Mouse (Mus musculus): ENCODE data around the gene Hdgfl2. TPM values are rescaled to one million over a fixed set of nuclear protein-coding genes. Genes with fewer than 3 reads are reported as not detected.

Hdgfl2 gene
- polyA plus RNA-seq, 1 experiment from 2014 or later: 96.5 TPM

- no peaks in the 10 kb centered on the region; the same call in 1 of the 2 replicates for H3K36me3 ChIP-seq (ENCODE audit: control insufficient read depth, insufficient read depth, low read length)
- no peaks in the 10 kb centered on the region for H3K9me3 ChIP-seq (ENCODE audit: control insufficient read depth, low read depth, low read length)
- no peaks in the 10 kb centered on the region for H3K27me3 ChIP-seq (ENCODE audit: control insufficient read depth, insufficient read depth, low read length)
- no peak for ATAC-seq (ENCODE audit: insufficient number of reproducible peaks, insufficient read depth, low FRiP score, low read depth)
- H3K4me2 ChIP-seq (replicated peaks; ENCODE audit: low read depth, low read length): no peak overlapping the region
- no peaks in the 10 kb centered on the region for H3K4me1 ChIP-seq (ENCODE audit: control insufficient read depth, insufficient read depth, low read length)
- WGBS: 48% methylated on average over 5 of the region's 5 CpGs
- no peak overlapping the region for H3K4me3 ChIP-seq (ENCODE audit: low read depth, low read length)
- H3K27ac ChIP-seq (ENCODE audit: low read length): no peak overlapping the region
- no peak overlapping the region for H3K9ac ChIP-seq (replicated peaks; ENCODE audit: low read depth, low read length)
These were observed 32.4 kb downstream of the Hdgfl2 start for GRCm38 (mm10) chr17:56111864-56112263.

- H3K4me2 ChIP-seq (replicated peaks; ENCODE audit: low read depth, low read length): no peak overlapping the region
- WGBS: 82% methylated on average over 3 of the region's 3 CpGs
- no peaks in the 10 kb centered on the region for H3K4me1 ChIP-seq (ENCODE audit: control insufficient read depth, insufficient read depth, low read length)
- no peak overlapping the region for H3K9ac ChIP-seq (replicated peaks; ENCODE audit: low read depth, low read length)
- no peak for ATAC-seq (ENCODE audit: insufficient number of reproducible peaks, insufficient read depth, low FRiP score, low read depth)
- H3K27me3 ChIP-seq (ENCODE audit: control insufficient read depth, insufficient read depth, low read length): no peaks in the 10 kb centered on the region
- no peaks in the 10 kb centered on the region; the same call in 1 of the 2 replicates for H3K36me3 ChIP-seq (ENCODE audit: control insufficient read depth, insufficient read depth, low read length)
- H3K9me3 ChIP-seq (ENCODE audit: control insufficient read depth, low read depth, low read length): no peaks in the 10 kb centered on the region
- no peak overlapping the region for H3K4me3 ChIP-seq (ENCODE audit: low read depth, low read length)
- H3K27ac ChIP-seq (ENCODE audit: low read length): no peak overlapping the region
These were observed 33.3 kb downstream of the Hdgfl2 start for GRCm38 (mm10) chr17:56112743-56113142.

GRCm38 (mm10) chr17:56116193-56116592, 36.8 kb downstream of the Hdgfl2 start:
- Histone ChIP-seq H3K36me3 (ENCODE audit: control insufficient read depth, insufficient read depth, low read length) (no peaks in the 10 kb centered on the region), H3K4me3 (ENCODE audit: low read depth, low read length) (no peak overlapping the region), H3K4me1 (ENCODE audit: control insufficient read depth, insufficient read depth, low read length) (peaks cover 3% of the 10 kb centered on the region; the same call in 1 of the 2 replicates), H3K27ac (ENCODE audit: low read length) (no peak overlapping the region), H3K27me3 (ENCODE audit: control insufficient read depth, insufficient read depth, low read length) (peaks cover 18% of the 10 kb centered on the region), H3K4me2 (replicated peaks; ENCODE audit: low read depth, low read length) (no peak overlapping the region), H3K9me3 (ENCODE audit: control insufficient read depth, low read depth, low read length) (no peaks in the 10 kb centered on the region), H3K9ac (replicated peaks; ENCODE audit: low read depth, low read length) (no peak overlapping the region)
- no peak for ATAC-seq (ENCODE audit: insufficient number of reproducible peaks, insufficient read depth, low FRiP score, low read depth)
- 80% methylated on average over 10 of the region's 10 CpGs for WGBS

GRCm38 (mm10) chr17:56117251-56117710, 37.8 kb downstream of the Hdgfl2 start, which contains the start of gene Plin5:
Gene Plin5, minus strand, starts transcription at chr17:56117596.
- H3K9ac ChIP-seq (replicated peaks; ENCODE audit: low read depth, low read length): no peak within 1 kb of the TSS; the same call in 1 of the 2 replicates
- H3K4me3 ChIP-seq (ENCODE audit: low read depth, low read length): peak within 1 kb of the TSS; percentile 19
- peaks cover 3% of the 10 kb centered on the region; the same call in 1 of the 2 replicates for H3K4me1 ChIP-seq (ENCODE audit: control insufficient read depth, insufficient read depth, low read length)
- H3K27ac ChIP-seq (ENCODE audit: low read length): no peak within 1 kb of the TSS
- ATAC-seq (ENCODE audit: insufficient number of reproducible peaks, insufficient read depth, low FRiP score, low read depth): peak; percentile 67
- peaks cover 2% of the 10 kb centered on the region for H3K9me3 ChIP-seq (ENCODE audit: control insufficient read depth, low read depth, low read length)
- H3K27me3 ChIP-seq (ENCODE audit: control insufficient read depth, insufficient read depth, low read length): peaks cover 23% of the 10 kb centered on the region
- 1% methylated on average over 24 of the region's 27 CpGs for WGBS
- H3K4me2 ChIP-seq (replicated peaks; ENCODE audit: low read depth, low read length): peak within 1 kb of the TSS; percentile 42
- no peaks in the 10 kb centered on the region for H3K36me3 ChIP-seq (ENCODE audit: control insufficient read depth, insufficient read depth, low read length)

- Histone ChIP-seq H3K4me1 (ENCODE audit: control insufficient read depth, insufficient read depth, low read length) (peaks cover 3% of the 10 kb centered on the region; the same call in 1 of the 2 replicates), H3K9ac (replicated peaks; ENCODE audit: low read depth, low read length) (no peak overlapping the region), H3K9me3 (ENCODE audit: control insufficient read depth, low read depth, low read length) (peaks cover 10% of the 10 kb centered on the region), H3K36me3 (ENCODE audit: control insufficient read depth, insufficient read depth, low read length) (no peaks in the 10 kb centered on the region), H3K27ac (ENCODE audit: low read length) (no peak overlapping the region), H3K4me3 (ENCODE audit: low read depth, low read length) (no peak overlapping the region), H3K27me3 (ENCODE audit: control insufficient read depth, insufficient read depth, low read length) (peaks cover 29% of the 10 kb centered on the region), H3K4me2 (replicated peaks; ENCODE audit: low read depth, low read length) (peak overlapping the region; percentile 23; the same call in 1 of the 2 replicates)
- WGBS: 38% methylated on average over 12 of the region's 12 CpGs
- ATAC-seq (ENCODE audit: insufficient number of reproducible peaks, insufficient read depth, low FRiP score, low read depth): no peak
These were observed 40.0 kb downstream of the Hdgfl2 start for GRCm38 (mm10) chr17:56119431-56119830.

- Histone ChIP-seq H3K9me3 (ENCODE audit: control insufficient read depth, low read depth, low read length) (peaks cover 10% of the 10 kb centered on the region), H3K4me2 (replicated peaks; ENCODE audit: low read depth, low read length) (peak overlapping the region; percentile 23), H3K4me1 (ENCODE audit: control insufficient read depth, insufficient read depth, low read length) (peaks cover 3% of the 10 kb centered on the region; the same call in 1 of the 2 replicates), H3K4me3 (ENCODE audit: low read depth, low read length) (no peak overlapping the region), H3K27me3 (ENCODE audit: control insufficient read depth, insufficient read depth, low read length) (peaks cover 29% of the 10 kb centered on the region), H3K36me3 (ENCODE audit: control insufficient read depth, insufficient read depth, low read length) (no peaks in the 10 kb centered on the region), H3K9ac (replicated peaks; ENCODE audit: low read depth, low read length) (no peak overlapping the region), H3K27ac (ENCODE audit: low read length) (no peak overlapping the region)
- WGBS: 5% methylated on average over 66 of the region's 66 CpGs
- ATAC-seq (ENCODE audit: insufficient number of reproducible peaks, insufficient read depth, low FRiP score, low read depth): no peak
These were observed 40.8 kb downstream of the Hdgfl2 start for GRCm38 (mm10) chr17:56119981-56120880.

GRCm38 (mm10) chr17:56121826-56122225, 42.4 kb downstream of the Hdgfl2 start, which contains the start of gene Lrg1:
Gene Lrg1, minus strand, starts transcription at chr17:56122001.
- 72% methylated on average over 2 of the region's 2 CpGs for WGBS
- H3K9ac ChIP-seq (replicated peaks; ENCODE audit: low read depth, low read length): no peak within 1 kb of the TSS
- no peaks in the 10 kb centered on the region for H3K36me3 ChIP-seq (ENCODE audit: control insufficient read depth, insufficient read depth, low read length)
- H3K4me3 ChIP-seq (ENCODE audit: low read depth, low read length): no peak within 1 kb of the TSS
- peaks cover 3% of the 10 kb centered on the region; the same call in 1 of the 2 replicates for H3K4me1 ChIP-seq (ENCODE audit: control insufficient read depth, insufficient read depth, low read length)
- no peak within 1 kb of the TSS for H3K27ac ChIP-seq (ENCODE audit: low read length)
- H3K4me2 ChIP-seq (replicated peaks; ENCODE audit: low read depth, low read length): no peak within 1 kb of the TSS
- ATAC-seq (ENCODE audit: insufficient number of reproducible peaks, insufficient read depth, low FRiP score, low read depth): no peak
- peaks cover 10% of the 10 kb centered on the region for H3K9me3 ChIP-seq (ENCODE audit: control insufficient read depth, low read depth, low read length)
- H3K27me3 ChIP-seq (ENCODE audit: control insufficient read depth, insufficient read depth, low read length): peaks cover 29% of the 10 kb centered on the region

- H3K9me3 ChIP-seq (ENCODE audit: control insufficient read depth, low read depth, low read length): peaks cover 10% of the 10 kb centered on the region
- peaks cover 3% of the 10 kb centered on the region; the same call in 1 of the 2 replicates for H3K4me1 ChIP-seq (ENCODE audit: control insufficient read depth, insufficient read depth, low read length)
- H3K36me3 ChIP-seq (ENCODE audit: control insufficient read depth, insufficient read depth, low read length): no peaks in the 10 kb centered on the region
- H3K4me2 ChIP-seq (replicated peaks; ENCODE audit: low read depth, low read length): no peak overlapping the region
- H3K27ac ChIP-seq (ENCODE audit: low read length): no peak overlapping the region
- peaks cover 29% of the 10 kb centered on the region for H3K27me3 ChIP-seq (ENCODE audit: control insufficient read depth, insufficient read depth, low read length)
- WGBS: 89% methylated on average over 12 of the region's 12 CpGs
- ATAC-seq (ENCODE audit: insufficient number of reproducible peaks, insufficient read depth, low FRiP score, low read depth): no peak
- H3K9ac ChIP-seq (replicated peaks; ENCODE audit: low read depth, low read length): no peak overlapping the region
- no peak overlapping the region for H3K4me3 ChIP-seq (ENCODE audit: low read depth, low read length)
These were observed 43.7 kb downstream of the Hdgfl2 start for GRCm38 (mm10) chr17:56123161-56123560.
